Mouse (Mus musculus) kidney, embryonic 16.5 days (tissue): ENCODE data around the gene Ehf. TPM values are rescaled to one million over a fixed set of nuclear protein-coding genes. Genes with fewer than 3 reads are reported as not detected.

Experiments
- ATAC-seq: fragments of 200-750 bp; cut with Nextera tagmentation; 2 replicates; pipeline ENCODE4 v1.8.0; 2017; ENCODE audit warnings: moderate TSS enrichment; ENCODE audit not compliant: low FRiP score, low TSS enrichment
- H3K27ac ChIP-seq: fragments of 300-500 bp; sonication (generic); 2 replicates; pipeline ENCODE4 v1.5.1; 2014; ENCODE audit warnings: low read length
- H3K27me3 ChIP-seq: fragments of 300-500 bp; sonication (generic); 2 replicates; pipeline ENCODE4 v1.6.1; 2014; ENCODE audit warnings: low read length, control low read depth, mixed read lengths; ENCODE audit not compliant: insufficient read depth
- H3K36me3 ChIP-seq: fragments of 300-500 bp; sonication (generic); 2 replicates; pipeline ENCODE4 v1.6.1; 2014; ENCODE audit warnings: low read length, control low read depth, mixed read lengths; ENCODE audit not compliant: insufficient read depth
- H3K4me1 ChIP-seq: fragments of 300-500 bp; sonication (generic); 2 replicates; pipeline ENCODE4 v1.6.1; 2014; ENCODE audit warnings: low read length, control low read depth, mixed read lengths; ENCODE audit not compliant: insufficient read depth
- H3K4me2 ChIP-seq: fragments of 300-500 bp; sonication (generic); replicated peaks from 2 replicates; pipeline ENCODE4 v1.6.1; 2014; ENCODE audit warnings: low read depth, low read length
- H3K4me3 ChIP-seq: fragments of 300-500 bp; sonication (generic); 2 replicates; pipeline ENCODE4 v1.5.1; 2014; ENCODE audit warnings: mild to moderate bottlenecking, low read length
- H3K9ac ChIP-seq: fragments of 300-500 bp; sonication (generic); replicated peaks from 2 replicates; pipeline ENCODE4 v1.6.1; 2014; ENCODE audit warnings: low read length
- H3K9me3 ChIP-seq: fragments of 300-500 bp; sonication (generic); 2 replicates; pipeline ENCODE4 v1.6.1; 2016; ENCODE audit warnings: low read length, control low read depth
- WGBS: fragments of 180-500 bp; shearing (Covaris S2); extraction: QIAGEN DNeasy Blood & Tissue Kit; methylation state at CpG from one replicate; pipeline ENCODE4 v1.1.7; 2014; 5-methylcytosine and 5-hydroxymethylcytosine counted together
- polyA plus RNA-seq: library from polyadenylated mRNA; unstranded; fragments of >200 nt; fragmentation: Nextera tagmentation; extraction: Ambion mirVana; gene quantifications from 2 replicates; pipeline ENCODE4 v1.2.1, GENCODE M21; 2015

Ehf gene
- polyA plus RNA-seq, 1 experiment from 2014 or later, result 25.7 TPM

DNA sequence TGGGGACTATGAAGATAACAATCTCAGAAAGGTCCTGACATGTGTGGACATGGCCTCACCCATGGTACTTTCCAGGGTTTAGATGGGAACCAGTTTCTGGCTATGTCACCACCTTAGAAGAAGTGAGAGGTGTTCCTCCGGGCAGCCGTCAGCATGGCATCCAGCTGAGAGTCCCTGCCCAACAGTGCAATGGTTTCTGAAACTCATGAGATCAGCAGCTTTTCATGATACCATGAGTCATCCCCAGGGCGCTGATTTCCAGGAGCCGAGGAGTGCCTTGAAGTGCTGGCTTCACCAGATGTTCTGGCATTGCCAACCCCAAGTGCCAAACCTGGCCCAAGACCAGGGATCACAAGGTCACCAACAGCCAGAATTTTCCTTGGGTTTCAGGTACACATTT lies 64.0 kb downstream of the Ehf start:
- no peaks in the 10 kb centered on the region for H3K9me3 ChIP-seq
- ATAC-seq, result no peak
- no peak overlapping the region for H3K27ac ChIP-seq
- H3K9ac ChIP-seq, result no peak overlapping the region
- 93% methylated on average over 4 of the region's 4 CpGs for WGBS
- H3K27me3 ChIP-seq, result no peaks in the 10 kb centered on the region
- no peak overlapping the region for H3K4me2 ChIP-seq
- H3K4me3 ChIP-seq, result no peak overlapping the region
- no peaks in the 10 kb centered on the region for H3K36me3 ChIP-seq
- H3K4me1 ChIP-seq, result no peaks in the 10 kb centered on the region

DNA sequence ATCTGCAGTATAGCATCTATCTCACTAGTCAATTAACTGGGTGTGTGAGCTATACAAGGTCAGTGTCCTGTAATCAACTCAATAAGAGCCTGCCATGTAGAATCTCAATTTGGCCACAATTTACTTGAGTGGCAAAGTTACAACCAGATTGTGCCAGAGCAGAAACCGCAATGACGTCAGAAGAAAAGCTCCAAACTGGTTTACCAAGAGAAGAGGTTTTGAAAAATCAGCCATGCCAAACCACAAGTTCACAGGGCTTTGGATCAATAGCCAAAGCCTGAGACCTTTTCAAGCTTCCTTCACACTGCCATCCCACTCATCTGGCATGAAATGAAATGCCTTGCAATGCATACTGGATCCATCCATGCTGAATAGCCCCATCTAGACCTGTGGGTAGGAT lies 76.3 kb downstream of the Ehf start:
- no peak overlapping the region for H3K27ac ChIP-seq
- H3K36me3 ChIP-seq, result no peaks in the 10 kb centered on the region
- no peak overlapping the region for H3K4me3 ChIP-seq
- no peaks in the 10 kb centered on the region for H3K27me3 ChIP-seq
- no peak for ATAC-seq
- 95% methylated on average over 2 of the region's 2 CpGs for WGBS
- H3K9ac ChIP-seq, result no peak overlapping the region
- peaks cover 3% of the 10 kb centered on the region; the same call in 1 of the 2 replicates for H3K9me3 ChIP-seq
- H3K4me2 ChIP-seq, result no peak overlapping the region
- no peaks in the 10 kb centered on the region for H3K4me1 ChIP-seq

DNA sequence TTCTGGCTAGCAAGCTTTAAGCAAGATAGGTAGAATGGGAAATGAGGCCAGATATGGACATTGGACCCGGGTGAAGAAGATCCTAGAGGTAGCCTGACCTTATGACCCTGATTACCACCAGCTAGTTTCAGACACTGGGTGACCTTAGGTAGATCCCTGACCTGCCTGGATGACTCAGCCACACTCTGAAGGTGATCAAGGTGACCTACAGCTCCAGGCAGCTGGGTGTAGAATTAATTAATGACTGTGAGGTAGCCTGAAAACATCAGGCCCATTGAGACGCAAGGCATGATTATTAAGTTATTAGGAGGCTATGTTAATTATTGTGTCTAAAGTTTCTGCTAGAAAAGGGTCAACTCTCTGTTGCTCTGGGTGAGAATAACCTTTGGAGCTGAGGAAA lies 82.2 kb downstream of the Ehf start:
- Histone ChIP-seq H3K27me3 (no peaks in the 10 kb centered on the region), H3K4me3 (no peak overlapping the region), H3K4me1 (no peaks in the 10 kb centered on the region), H3K27ac (no peak overlapping the region), H3K36me3 (no peaks in the 10 kb centered on the region), H3K4me2 (no peak overlapping the region), H3K9ac (no peak overlapping the region), H3K9me3 (peaks cover 3% of the 10 kb centered on the region; the same call in 1 of the 2 replicates)
- WGBS, result 77% methylated on average over 2 of the region's 2 CpGs
- ATAC-seq, result no peak

DNA sequence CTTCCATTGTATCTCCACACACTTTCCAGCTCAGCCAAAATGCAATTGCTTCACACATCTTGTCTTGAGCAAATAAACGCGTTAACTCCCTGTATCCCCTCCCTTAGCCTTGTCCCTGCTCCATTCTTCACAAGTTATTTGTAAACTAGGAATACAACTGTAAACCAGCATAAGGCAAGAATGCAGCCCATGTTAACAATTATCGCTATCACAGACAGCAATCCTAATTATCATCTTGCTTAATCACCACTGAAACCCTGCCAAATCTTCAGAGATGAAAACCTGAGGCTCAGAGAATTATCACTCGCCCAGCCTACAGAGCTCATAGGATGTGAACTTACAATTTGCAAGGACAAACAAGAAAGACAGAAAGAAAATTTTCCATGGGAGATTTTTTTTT lies 84.8 kb downstream of the Ehf start:
- Histone ChIP-seq H3K36me3 (no peaks in the 10 kb centered on the region), H3K9ac (no peak overlapping the region), H3K4me3 (no peak overlapping the region), H3K27me3 (no peaks in the 10 kb centered on the region), H3K27ac (no peak overlapping the region), H3K4me2 (no peak overlapping the region), H3K9me3 (peaks cover 3% of the 10 kb centered on the region; the same call in 1 of the 2 replicates), H3K4me1 (no peaks in the 10 kb centered on the region)
- no peak for ATAC-seq
- 91% methylated on average over 4 of the region's 4 CpGs for WGBS

DNA sequence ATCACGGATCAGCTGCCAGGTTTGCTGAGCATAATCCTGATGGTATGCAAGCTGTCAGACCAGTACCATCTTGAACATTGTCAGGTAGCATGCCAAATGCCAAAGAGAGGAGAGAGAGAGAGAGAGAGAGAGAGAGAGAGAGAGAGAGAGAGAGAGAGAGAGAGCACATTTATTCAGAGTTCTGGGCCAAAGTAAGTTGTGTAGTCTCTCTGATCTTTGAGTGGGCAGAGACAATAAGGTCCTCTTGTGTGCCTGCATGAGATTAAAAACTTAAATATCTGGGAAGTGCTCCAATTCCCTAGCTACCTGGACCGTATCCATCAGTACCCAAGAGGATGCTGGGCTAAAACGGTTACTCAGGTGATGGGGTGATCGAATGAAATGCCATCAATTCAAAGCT lies 87.3 kb downstream of the Ehf start:
- no peaks in the 10 kb centered on the region for H3K9me3 ChIP-seq
- 86% methylated on average over 4 of the region's 4 CpGs for WGBS
- H3K36me3 ChIP-seq, result no peaks in the 10 kb centered on the region
- no peak overlapping the region for H3K4me2 ChIP-seq
- ATAC-seq, result no peak
- no peak overlapping the region for H3K4me3 ChIP-seq
- no peaks in the 10 kb centered on the region for H3K4me1 ChIP-seq
- H3K27me3 ChIP-seq, result no peaks in the 10 kb centered on the region
- H3K9ac ChIP-seq, result no peak overlapping the region
- no peak overlapping the region for H3K27ac ChIP-seq

DNA sequence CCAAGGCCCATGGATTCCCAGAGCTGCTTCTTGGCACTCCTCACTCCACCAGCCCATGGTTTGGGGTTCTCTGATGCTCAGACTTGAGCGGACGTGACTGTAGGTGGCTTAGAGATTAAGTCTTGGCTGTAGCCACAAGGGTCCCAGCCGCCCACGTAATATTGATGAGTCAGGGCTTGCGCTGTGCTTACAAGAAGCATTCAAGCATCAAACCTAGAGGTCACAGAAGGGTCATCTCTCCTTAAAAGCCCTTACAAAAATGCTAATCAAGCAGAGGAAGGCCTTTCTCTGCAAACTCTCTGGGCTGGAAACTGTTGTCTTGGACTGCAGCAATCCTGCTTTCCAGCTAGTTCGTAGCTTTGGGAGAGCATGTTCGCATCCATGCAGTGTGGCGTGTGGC lies 88.2 kb downstream of the Ehf start:
- no peak overlapping the region for H3K9ac ChIP-seq
- H3K36me3 ChIP-seq, result no peaks in the 10 kb centered on the region
- H3K4me3 ChIP-seq, result no peak overlapping the region
- no peak overlapping the region for H3K27ac ChIP-seq
- no peaks in the 10 kb centered on the region for H3K4me1 ChIP-seq
- no peaks in the 10 kb centered on the region for H3K27me3 ChIP-seq
- WGBS, result 63% methylated on average over 8 of the region's 8 CpGs
- no peak overlapping the region for H3K4me2 ChIP-seq
- ATAC-seq, result 0 out of 2 replicates have a peak, but pooled peaks have one; percentile 84
- no peaks in the 10 kb centered on the region for H3K9me3 ChIP-seq

DNA sequence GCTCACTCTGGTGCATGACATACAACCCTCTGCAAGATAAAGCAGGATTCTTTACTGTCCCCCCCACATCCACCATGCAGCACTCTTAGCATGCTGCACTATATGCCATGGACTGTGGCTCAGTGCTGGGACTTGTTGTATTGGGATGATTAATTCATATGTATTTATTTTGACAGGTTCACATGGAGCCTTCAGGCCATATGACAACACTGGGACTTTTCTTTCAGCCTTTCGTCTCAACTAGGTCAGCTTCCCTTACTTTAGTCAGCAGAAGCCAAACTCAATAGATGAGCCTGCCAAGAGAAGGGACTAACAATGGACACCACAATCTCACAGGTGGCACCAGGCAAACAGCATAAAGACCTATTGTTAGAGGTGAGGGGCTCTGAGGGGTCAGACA lies 89.5 kb downstream of the Ehf start:
- WGBS, result 79% methylated on average over 1 of the region's 1 CpGs

More for the DNA sequence above, 89.5 kb downstream of the Ehf start:
- Histone ChIP-seq H3K4me3 (no peak overlapping the region), H3K4me1 (no peaks in the 10 kb centered on the region), H3K9me3 (no peaks in the 10 kb centered on the region), H3K9ac (no peak overlapping the region), H3K4me2 (no peak overlapping the region), H3K36me3 (no peaks in the 10 kb centered on the region), H3K27ac (no peak overlapping the region), H3K27me3 (no peaks in the 10 kb centered on the region)
- no peak for ATAC-seq

Other genes starting within 250 kb of the Ehf start
- 42.8 and 46.7 TPM in 2 replicates for gene Pdhx, start 229.8 kb downstream of the Ehf start, polyA plus RNA-seq
- 60.5 and 68.1 TPM in 2 replicates for gene Apip, start 229.6 kb downstream of the Ehf start, polyA plus RNA-seq
- 3.1 and 4.2 TPM in 2 replicates for gene Elf5, start 108.4 kb upstream of the Ehf start, polyA plus RNA-seq
- gene Cat, start 181.9 kb upstream of the Ehf start, polyA plus RNA-seq, result 101 and 105 TPM in 2 replicates